Comparison of ENCODE assay signal across 30 mouse cellular contexts in the genomic region with DNA sequence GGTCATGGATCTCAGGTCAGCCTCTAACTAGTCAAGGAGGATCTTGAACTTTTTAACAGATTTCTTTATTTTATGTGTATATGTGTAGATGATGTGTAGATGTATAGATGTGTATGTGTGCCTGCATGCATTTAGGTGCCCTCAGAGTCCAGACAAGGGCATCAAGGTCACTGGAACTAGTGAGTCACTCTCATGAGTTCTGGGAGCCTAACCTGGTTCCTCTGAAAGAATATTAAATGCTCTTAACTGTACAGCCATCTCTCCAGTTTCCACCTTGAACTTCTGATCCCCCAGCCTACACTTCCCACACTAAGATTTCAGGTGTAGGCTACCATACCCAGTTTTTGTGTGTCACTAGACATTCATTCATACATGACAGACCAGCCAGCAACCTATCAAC.
"Had no signal": no experiment of that assay in that cellular context is flagged by ENCODE, and none has a peak within 500 bp of the region (broad histone marks: within the 10 kb centered on the region; RNA-seq: fewer than 3 reads in every experiment).

No protein-coding gene starts in this region.

- H3K9ac ChIP-seq: heart, embryonic 12.5 days; heart, embryonic 13.5 days; heart, embryonic 15.5 days; hindbrain, embryonic 12.5 days; hindbrain, embryonic 13.5 days; hindbrain, embryonic 14.5 days; hindbrain, embryonic 15.5 days; intestine, embryonic 15.5 days; kidney, embryonic 15.5 days had no signal

- H3K36me3 ChIP-seq: heart, embryonic 12.5 days; heart, embryonic 13.5 days; heart, embryonic 15.5 days; hindbrain, embryonic 10.5 days; hindbrain, embryonic 12.5 days; hindbrain, embryonic 13.5 days; hindbrain, embryonic 15.5 days; intestine, embryonic 15.5 days; kidney, embryonic 15.5 days had no signal

- H3K27ac ChIP-seq: heart, embryonic 13.5 days; heart, embryonic 15.5 days; hindbrain, embryonic 10.5 days; hindbrain, embryonic 12.5 days; hindbrain, embryonic 13.5 days; hindbrain, embryonic 14.5 days; hindbrain, embryonic 15.5 days; hindbrain, postnatal 0 days; intestine, embryonic 15.5 days; kidney, embryonic 15.5 days; kidney, postnatal 0 days; layer of hippocampus, adult 2 months; left cerebral cortex, adult 2 months had no signal

- DNase-seq: heart, postnatal 10 days; heart, postnatal 14 days; heart, postnatal 36 days; heart, postnatal 4 days; kidney, adult 11 months; kidney, adult 18-20 months; kidney, adult 2 months; kidney, adult 8-10 months; kidney, adult 9 months; kidney, postnatal 10 days; kidney, postnatal 14 days; kidney, postnatal 25 days; kidney, postnatal 36 days; kidney, postnatal 4 days; layer of hippocampus, adult 9-11 months; layer of hippocampus, postnatal 36 days had no signal

- H3K4me1 ChIP-seq: hindbrain, embryonic 10.5 days; hindbrain, embryonic 12.5 days; hindbrain, embryonic 13.5 days; hindbrain, embryonic 15.5 days; intestine, embryonic 15.5 days; kidney, embryonic 15.5 days had no signal

- H3K4me3 ChIP-seq: heart, embryonic 12.5 days; heart, embryonic 13.5 days; heart, embryonic 15.5 days; hindbrain, embryonic 10.5 days; hindbrain, embryonic 12.5 days; hindbrain, embryonic 13.5 days; hindbrain, embryonic 15.5 days; intestine, embryonic 15.5 days; kidney, embryonic 15.5 days; layer of hippocampus, adult 2 months; left cerebral cortex, adult 2 months had no signal

- H3K27me3 ChIP-seq: heart, embryonic 12.5 days; heart, embryonic 13.5 days; heart, embryonic 15.5 days; hindbrain, embryonic 12.5 days; hindbrain, embryonic 15.5 days; intestine, embryonic 15.5 days; kidney, embryonic 15.5 days had no signal
